Mouse (Mus musculus): ENCODE results near the gene Ints2.
"Not testable (repeated sequence)": the region's sequence is repeated elsewhere in the genome, so short reads cannot be mapped to it uniquely, and the experiment has no call there.

Gene Ints2

DNA sequence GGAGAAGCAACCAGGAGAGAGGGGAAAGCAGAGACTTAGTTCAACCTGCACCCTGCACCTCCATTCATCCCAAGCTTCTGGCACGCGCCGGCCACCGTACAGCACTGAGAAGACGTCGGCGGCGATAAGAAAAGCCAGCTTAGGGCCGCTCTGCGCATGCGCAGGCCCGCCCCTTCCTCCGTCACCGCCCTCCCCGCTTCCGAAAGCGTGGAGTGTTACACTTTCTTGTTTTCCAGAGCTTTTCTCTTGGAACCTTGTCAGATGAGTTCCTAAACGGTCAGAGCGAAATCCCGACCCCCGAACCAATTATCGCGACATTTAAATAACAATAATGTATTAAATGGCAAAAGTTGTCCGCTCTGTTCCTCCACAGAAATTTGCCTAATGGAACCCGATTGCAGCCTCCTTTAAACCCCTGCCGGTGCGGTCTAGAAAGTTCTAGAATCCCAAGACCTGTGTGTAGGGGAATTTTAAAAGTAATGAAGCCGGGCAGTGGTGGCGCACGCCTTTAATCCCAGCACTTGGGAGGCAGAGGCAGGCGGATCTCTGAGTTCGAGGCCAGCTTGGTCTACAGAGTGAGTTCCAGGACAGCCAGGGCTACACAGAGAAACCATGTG, at the start of gene Ints2:
Gene Ints2 (minus strand): TSS at position 116 of the 617 bp plus-strand sequence.
- peak; percentile 99 for DNase-seq

GRCm38 (mm10) chr11:86292201-86292600, 34.8 kb upstream of the Ints2 start:
- DNase-seq: not testable (repeated sequence)

DNA sequence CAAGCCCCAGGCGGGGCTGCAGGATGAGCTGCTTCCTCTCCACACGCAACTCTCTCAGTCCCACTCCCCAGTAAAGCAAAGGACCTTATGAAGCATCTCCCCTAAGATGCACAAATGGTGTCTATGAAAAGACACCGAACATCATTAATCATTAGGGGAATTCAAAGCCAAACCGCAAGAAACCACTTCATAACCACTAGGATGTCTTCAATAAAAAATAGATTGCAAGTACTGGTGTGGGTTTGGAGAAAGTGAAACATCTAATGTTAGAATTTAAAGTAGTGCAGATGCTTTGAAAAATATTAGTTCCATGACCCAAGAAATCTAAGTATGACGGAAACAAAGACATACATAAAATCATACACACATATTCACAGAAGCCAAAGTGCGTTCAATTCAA, 34.3 kb upstream of the Ints2 start:
- no peak for DNase-seq

- no peak for DNase-seq
These were observed 28.4 kb upstream of the Ints2 start for GRCm38 (mm10) chr11:86285729-86286128.

GRCm38 (mm10) chr11:86278442-86279102, 21.2 kb upstream of the Ints2 start:
- DNase-seq: no peak

- peak; percentile 87 for DNase-seq
These were observed 321 bp downstream of the Ints2 start for GRCm38 (mm10) chr11:86257054-86257453.

GRCm38 (mm10) chr11:86253342-86253741, 4.0 kb downstream of the Ints2 start:
- no peak for DNase-seq

GRCm38 (mm10) chr11:86232446-86232845, 24.9 kb downstream of the Ints2 start:
- DNase-seq: peak; percentile 33

DNA sequence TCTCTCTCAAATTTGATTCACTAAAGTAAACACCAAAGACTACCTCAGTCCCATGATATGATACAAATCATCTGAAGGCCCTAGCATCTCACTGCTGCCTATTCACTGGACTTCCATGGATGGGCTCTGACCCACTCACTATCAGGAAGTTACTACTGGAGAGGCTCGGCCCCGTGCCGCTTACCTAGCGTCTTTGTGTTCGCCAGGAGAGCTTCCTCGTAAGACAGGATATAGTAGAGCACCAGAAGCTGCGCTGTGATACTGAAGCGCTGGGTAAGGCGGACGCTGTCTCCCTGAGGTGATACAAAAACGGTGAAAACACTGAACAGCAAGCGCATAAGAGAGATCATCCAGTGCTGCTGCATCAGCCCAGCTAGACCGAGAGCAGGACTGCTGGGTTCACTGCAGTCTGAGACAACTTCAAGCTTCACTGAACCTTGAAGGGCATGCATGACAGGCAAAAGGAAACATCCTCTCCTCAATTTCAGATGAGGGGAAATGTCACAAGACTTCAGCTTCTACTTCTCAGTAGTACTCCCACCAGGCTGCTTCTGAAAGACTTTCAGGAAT, 25.5 kb downstream of the Ints2 start:
- peak; percentile 84 for DNase-seq

DNA sequence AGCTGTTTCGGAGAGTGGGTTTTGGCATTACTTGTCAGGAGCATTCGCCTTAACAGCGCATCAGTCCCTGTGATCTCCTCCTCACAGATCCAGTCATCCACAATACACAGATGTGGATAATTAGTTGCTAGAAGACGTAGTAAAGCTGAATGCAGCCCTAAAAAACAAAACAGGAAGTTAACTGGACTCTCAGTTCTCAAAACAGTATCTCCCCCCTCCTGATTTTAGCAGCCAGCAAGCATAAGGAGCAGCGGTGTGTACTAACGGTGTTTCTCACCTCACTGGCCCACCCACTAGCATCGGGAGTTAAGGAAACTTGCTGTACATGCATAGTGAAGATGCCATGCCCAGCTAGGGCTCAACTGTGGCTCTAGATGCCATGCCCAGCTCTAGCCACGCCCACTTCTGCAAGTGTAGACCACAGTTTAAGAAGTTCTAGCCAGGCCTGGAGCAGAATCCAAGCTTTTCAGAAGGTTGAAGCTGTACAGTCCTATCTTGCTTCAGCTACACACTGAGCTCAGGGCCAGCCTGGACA, 30.7 kb downstream of the Ints2 start:
- DNase-seq: peak; percentile 79

GRCm38 (mm10) chr11:86225761-86226160, 31.6 kb downstream of the Ints2 start:
- peak; percentile 39 for DNase-seq

GRCm38 (mm10) chr11:86211803-86212202, 45.6 kb downstream of the Ints2 start:
- DNase-seq: peak; percentile 56

- peak; percentile 46 for DNase-seq
These were observed 48.3 kb downstream of the Ints2 start for GRCm38 (mm10) chr11:86209123-86209522.

- peak; percentile 57 for DNase-seq
These were observed 51.5 kb downstream of the Ints2 start for GRCm38 (mm10) chr11:86205876-86206275.

DNA sequence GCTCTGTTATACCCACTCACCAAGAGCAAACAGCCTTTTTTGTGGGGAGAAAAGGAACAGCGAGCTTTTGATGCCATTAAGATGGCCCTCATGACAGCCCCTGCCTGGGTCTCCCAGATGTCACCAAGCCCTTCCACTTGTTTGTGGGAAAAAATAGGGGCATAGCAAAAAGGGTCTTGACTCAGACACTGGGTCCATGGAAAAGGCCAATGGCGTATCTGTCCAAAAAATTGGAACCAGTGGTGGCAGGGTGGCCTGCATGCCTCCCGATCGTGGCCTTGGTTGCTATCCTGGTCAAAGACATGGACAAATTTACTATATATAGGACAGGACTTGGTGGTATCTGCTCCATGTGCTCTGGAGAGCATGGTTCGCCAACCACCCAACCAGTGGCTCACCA, 52.3 kb downstream of the Ints2 start:
- peak; percentile 81 for DNase-seq

GRCm38 (mm10) chr11:86201901-86202675, 55.3 kb downstream of the Ints2 start:
- DNase-seq: peak; percentile 92

DNA sequence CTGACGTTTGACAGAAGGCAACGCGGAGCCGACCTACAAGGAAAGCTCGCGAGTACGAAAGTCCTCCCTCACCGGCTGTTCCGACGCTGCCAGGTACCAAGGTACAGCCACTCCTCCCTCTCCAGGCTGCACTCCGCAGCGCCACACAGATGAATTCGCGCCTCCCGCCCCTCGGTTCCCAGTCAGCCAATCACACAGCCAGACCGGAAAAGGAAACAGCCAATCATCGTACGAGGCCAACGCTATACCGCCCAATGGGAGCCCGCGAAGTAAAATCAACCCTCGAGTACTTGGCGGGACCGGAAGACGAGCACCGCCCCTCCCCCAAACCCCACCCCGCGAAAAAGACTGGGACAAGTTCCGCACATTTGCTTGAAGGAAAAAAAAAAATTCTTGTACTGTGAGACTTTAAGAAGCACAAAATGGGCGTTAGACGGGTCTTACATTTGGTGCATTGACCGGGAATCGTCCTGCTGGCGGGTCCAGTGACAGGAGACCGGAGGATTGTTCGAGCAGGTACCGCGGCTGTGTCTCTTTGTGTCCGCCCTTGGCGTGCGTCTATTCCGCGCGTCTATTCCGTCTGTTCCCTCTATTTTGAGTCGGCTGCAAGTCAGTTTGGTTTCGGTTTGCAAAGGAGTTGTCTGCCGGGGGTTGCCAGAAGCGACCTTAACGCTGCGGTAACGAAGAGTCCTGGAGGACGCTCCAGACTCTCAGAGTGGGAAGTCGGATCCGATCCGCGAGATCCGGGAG, 56.2 kb downstream of the Ints2 start, which contains the start of gene Brip1:
Gene Brip1 (minus strand): TSS at position 157 of the 750 bp plus-strand sequence.
- peak; percentile 100 for DNase-seq

- DNase-seq: no peak
These were observed 56.8 kb downstream of the Ints2 start for GRCm38 (mm10) chr11:86200460-86201021.

- no peak for DNase-seq
These were observed 57.6 kb downstream of the Ints2 start for GRCm38 (mm10) chr11:86199733-86200132.

DNA sequence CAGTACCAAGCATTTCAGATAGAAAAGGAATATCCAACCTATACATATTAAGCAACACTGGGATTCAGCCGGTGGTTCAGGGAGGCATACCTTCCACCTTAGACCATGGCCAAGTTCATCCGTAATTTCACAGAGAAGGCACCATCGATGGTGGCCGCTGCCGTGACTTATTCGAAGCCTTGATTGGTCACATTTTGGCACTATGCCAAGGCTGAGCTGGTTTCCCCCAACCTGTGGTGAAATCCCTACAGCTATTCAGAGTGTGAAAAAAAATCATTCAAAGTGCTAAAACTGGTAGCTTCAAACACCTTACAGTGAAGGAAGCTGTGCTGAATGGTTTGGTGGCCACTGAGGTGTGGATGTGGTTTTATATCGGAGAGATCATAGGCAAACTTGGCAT, 72.2 kb downstream of the Ints2 start:
- DNase-seq: not testable (repeated sequence)

DNA sequence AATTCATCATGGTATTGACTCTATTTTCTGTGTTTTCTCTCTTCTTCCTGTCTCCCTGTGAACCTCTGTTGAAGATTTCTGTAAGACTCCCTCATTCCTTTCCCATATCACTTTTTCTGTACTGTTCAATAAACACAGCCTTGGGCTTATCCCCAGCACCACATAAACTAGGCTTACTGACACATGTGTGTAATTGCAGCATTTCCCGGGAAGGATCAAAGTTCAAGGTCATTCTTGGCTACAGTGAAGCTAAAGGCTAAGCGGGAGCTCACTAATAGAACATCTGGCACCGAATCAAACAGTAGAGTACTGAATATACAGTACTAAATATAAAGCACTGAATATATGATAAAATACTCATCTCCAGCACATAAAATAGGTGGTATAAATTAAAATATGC, 81.5 kb downstream of the Ints2 start:
- no peak for DNase-seq

DNA sequence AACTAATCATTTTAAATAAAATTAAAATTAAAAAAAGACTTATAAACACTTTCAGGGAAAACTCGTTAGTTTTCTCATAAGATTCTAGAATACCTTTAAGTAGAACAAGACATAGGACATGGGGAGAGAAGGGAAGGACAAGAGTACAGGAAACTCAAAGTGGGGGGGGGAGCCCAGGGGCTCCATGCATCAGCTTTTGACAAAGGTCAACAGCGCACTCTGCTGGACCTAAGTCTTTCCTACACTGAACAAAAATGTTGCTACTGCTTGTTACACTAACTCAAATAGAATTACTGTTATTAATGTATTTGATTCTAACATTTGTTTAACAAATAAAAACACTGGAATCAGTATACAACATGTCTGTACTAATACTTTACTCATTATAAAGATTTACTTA, 83.2 kb downstream of the Ints2 start:
- peak; percentile 90 for DNase-seq
